Mouse (Mus musculus) cerebellum, adult 2 months (tissue): ENCODE measurements around the gene Kpna2.

Experiments
- CTCF ChIP-seq: fragments of 200-500 bp; IDR thresholded peaks from 2 replicates; pipeline ENCODE4 v1.5.1; 2011; ENCODE audit warnings: low read depth, mild to moderate bottlenecking, control low read depth, low read length, moderate library complexity, borderline replicate concordance; ENCODE audit not compliant: insufficient read depth
- POLR2A ChIP-seq: fragments of 200-500 bp; IDR thresholded peaks from 2 replicates; pipeline ENCODE4 v1.6.1; 2011; ENCODE audit warnings: low read length, control low read depth, borderline replicate concordance; ENCODE audit not compliant: insufficient read depth

- no peak for TF ChIP-seq POLR2A
- TF ChIP-seq CTCF, result no peak
These were observed 17.6 kb upstream of the Kpna2 start for GRCm38 (mm10) chr11:107016893-107017292.
